Mouse (Mus musculus): ENCODE measurements at regions not wholly inside any gene's neighbourhood (a gene's known extent, or its start where the extent isn't known, plus 50 kb on each side); places are given as distances from the start of the nearest gene placed in this dataset.

GRCm38 (mm10) chr14:105684826-105685465 lies 211.7 kb downstream of the Spry2 start:
- no peak overlapping the region for H3K27ac ChIP-seq
- no peak for ATAC-seq (replicated peaks; ENCODE audit: low FRiP score, low read depth)

GRCm38 (mm10) chr14:105684329-105684728 lies 212.3 kb downstream of the Spry2 start:
- Histone ChIP-seq H3K9ac (ENCODE audit: low read depth, low read length) (no peak overlapping the region), H3K4me1 (replicated peaks; ENCODE audit: insufficient read depth, low read length) (no peaks in the 10 kb centered on the region), H3K9me3 (replicated peaks; ENCODE audit: low read length) (no peaks in the 10 kb centered on the region), H3K4me3 (replicated peaks; ENCODE audit: low read depth, low read length) (no peak overlapping the region), H3K4me2 (ENCODE audit: low read length) (no peak overlapping the region), H3K27ac (no peak overlapping the region), H3K27me3 (ENCODE audit: insufficient read depth, low read length) (no peaks in the 10 kb centered on the region), H3K36me3 (ENCODE audit: insufficient read depth, low read length) (no peaks in the 10 kb centered on the region)
- no peak for ATAC-seq (replicated peaks; ENCODE audit: low FRiP score, low read depth)
- DNase-seq (ENCODE audit: low spot score), result no peak
- TF ChIP-seq CTCF (IDR thresholded peaks at IDR 0.05; ENCODE audit: low read depth), result no peak
- 65% methylated on average over 2 of the region's 2 CpGs for WGBS

More at GRCm38 (mm10) chr14:105684826-105685465, 211.7 kb downstream of the Spry2 start:
- no peaks in the 10 kb centered on the region for H3K27me3 ChIP-seq (ENCODE audit: insufficient read depth, low read length)
- H3K9me3 ChIP-seq (replicated peaks; ENCODE audit: low read length), result no peaks in the 10 kb centered on the region
- H3K4me2 ChIP-seq (ENCODE audit: low read length), result no peak overlapping the region
- no peaks in the 10 kb centered on the region for H3K36me3 ChIP-seq (ENCODE audit: insufficient read depth, low read length)
- no peak for DNase-seq (ENCODE audit: low spot score)
- 38% methylated on average over 11 of the region's 11 CpGs for WGBS
- no peak for TF ChIP-seq CTCF (IDR thresholded peaks at IDR 0.05; ENCODE audit: low read depth)
- no peaks in the 10 kb centered on the region for H3K4me1 ChIP-seq (replicated peaks; ENCODE audit: insufficient read depth, low read length)
- H3K9ac ChIP-seq (ENCODE audit: low read depth, low read length), result no peak overlapping the region
- H3K4me3 ChIP-seq (replicated peaks; ENCODE audit: low read depth, low read length), result no peak overlapping the region

GRCm38 (mm10) chr14:105676646-105676930 lies 220.0 kb downstream of the Spry2 start:
- DNase-seq (ENCODE audit: low spot score), result no peak
- Histone ChIP-seq H3K27ac (no peak overlapping the region), H3K4me2 (ENCODE audit: low read length) (no peak overlapping the region)

DNA sequence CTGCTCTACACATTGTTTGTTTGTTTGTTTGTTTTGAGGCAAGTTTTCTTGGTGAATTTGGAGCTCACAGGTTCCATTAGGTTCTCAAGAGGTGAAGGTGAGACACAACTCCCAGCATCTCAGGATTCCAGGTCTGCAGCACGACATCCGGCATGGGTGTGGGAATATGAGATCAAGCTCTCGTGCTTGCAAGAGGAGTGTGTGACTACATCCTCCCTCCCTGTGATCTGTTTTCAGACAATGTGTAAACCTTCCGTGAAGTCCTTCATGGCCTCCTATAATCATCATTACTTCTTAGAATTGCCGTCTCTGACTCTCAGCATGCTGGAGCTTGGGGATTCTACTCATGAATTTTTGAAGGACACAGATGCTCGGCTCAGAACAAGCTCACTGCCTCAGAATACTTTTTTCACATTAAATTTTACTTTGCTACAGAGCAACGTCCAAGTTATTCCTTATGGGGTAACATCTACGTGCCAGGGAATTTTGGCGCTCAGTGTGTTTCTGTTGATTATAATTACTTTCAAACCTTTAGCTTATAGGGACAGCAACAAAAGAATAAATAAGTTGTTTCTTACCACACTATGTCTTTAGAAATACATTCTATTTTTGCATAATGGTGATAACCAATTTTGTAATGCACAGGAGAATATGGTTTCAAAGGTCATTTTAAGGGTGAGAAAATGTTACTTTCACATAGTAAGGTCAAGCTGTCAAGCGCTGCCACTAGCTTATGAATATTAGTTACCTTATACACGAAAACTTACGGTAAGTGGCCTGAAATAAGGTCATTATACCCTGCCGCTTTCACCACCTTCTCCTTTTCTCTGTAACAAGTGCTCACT lies 220.6 kb downstream of the Spry2 start:
- WGBS, result 41% methylated on average over 13 of the region's 13 CpGs
- Histone ChIP-seq H3K9ac (ENCODE audit: low read depth, low read length) (no peak overlapping the region), H3K27ac (no peak overlapping the region), H3K9me3 (replicated peaks; ENCODE audit: low read length) (no peaks in the 10 kb centered on the region), H3K36me3 (ENCODE audit: insufficient read depth, low read length) (no peaks in the 10 kb centered on the region), H3K27me3 (ENCODE audit: insufficient read depth, low read length) (no peaks in the 10 kb centered on the region), H3K4me1 (replicated peaks; ENCODE audit: insufficient read depth, low read length) (no peaks in the 10 kb centered on the region), H3K4me2 (ENCODE audit: low read length) (no peak overlapping the region), H3K4me3 (replicated peaks; ENCODE audit: low read depth, low read length) (no peak overlapping the region)
- TF ChIP-seq CTCF (IDR thresholded peaks at IDR 0.05; ENCODE audit: low read depth), result no peak
- DNase-seq (ENCODE audit: low spot score), result peak; percentile 49
- ATAC-seq (replicated peaks; ENCODE audit: low FRiP score, low read depth), result no peak

More at GRCm38 (mm10) chr14:105676646-105676930, 220.0 kb downstream of the Spry2 start:
- 17% methylated on average over 4 of the region's 4 CpGs for WGBS
- H3K9ac ChIP-seq (ENCODE audit: low read depth, low read length), result no peak overlapping the region
- ATAC-seq (replicated peaks; ENCODE audit: low FRiP score, low read depth), result no peak
- no peaks in the 10 kb centered on the region for H3K36me3 ChIP-seq (ENCODE audit: insufficient read depth, low read length)
- H3K4me1 ChIP-seq (replicated peaks; ENCODE audit: insufficient read depth, low read length), result no peaks in the 10 kb centered on the region
- H3K27me3 ChIP-seq (ENCODE audit: insufficient read depth, low read length), result no peaks in the 10 kb centered on the region
- H3K4me3 ChIP-seq (replicated peaks; ENCODE audit: low read depth, low read length), result no peak overlapping the region
- no peaks in the 10 kb centered on the region for H3K9me3 ChIP-seq (replicated peaks; ENCODE audit: low read length)
- no peak for TF ChIP-seq CTCF (IDR thresholded peaks at IDR 0.05; ENCODE audit: low read depth)

DNA sequence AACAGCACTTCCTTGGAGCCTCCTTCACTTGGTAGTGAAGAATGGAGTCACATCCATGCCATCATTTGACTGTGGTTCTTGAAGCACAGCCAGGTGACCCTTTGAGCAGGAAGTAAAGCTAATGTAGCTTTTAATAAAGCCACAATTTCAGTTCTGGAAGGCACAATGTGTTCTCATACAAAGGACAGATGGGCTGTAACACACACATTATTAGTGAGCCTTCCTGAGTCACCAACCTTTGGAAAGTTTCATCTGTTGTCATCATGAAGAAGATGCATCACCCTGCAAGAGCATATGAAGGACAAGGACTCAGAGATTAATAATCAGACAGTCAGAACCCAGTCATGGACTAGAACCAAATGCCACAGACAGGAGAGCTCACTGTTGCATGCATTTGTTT lies 221.6 kb downstream of the Spry2 start:
- H3K9ac ChIP-seq (ENCODE audit: low read depth, low read length), result no peak overlapping the region
- DNase-seq (ENCODE audit: low spot score) (no peak), ATAC-seq (replicated peaks; ENCODE audit: low FRiP score, low read depth) (no peak)
- no peaks in the 10 kb centered on the region for H3K27me3 ChIP-seq (ENCODE audit: insufficient read depth, low read length)
- no peaks in the 10 kb centered on the region for H3K9me3 ChIP-seq (replicated peaks; ENCODE audit: low read length)
- no peaks in the 10 kb centered on the region for H3K36me3 ChIP-seq (ENCODE audit: insufficient read depth, low read length)
- no peaks in the 10 kb centered on the region for H3K4me1 ChIP-seq (replicated peaks; ENCODE audit: insufficient read depth, low read length)
- no peak overlapping the region for H3K27ac ChIP-seq
- no peak for TF ChIP-seq CTCF (IDR thresholded peaks at IDR 0.05; ENCODE audit: low read depth)
- no peak overlapping the region for H3K4me2 ChIP-seq (ENCODE audit: low read length)
- H3K4me3 ChIP-seq (replicated peaks; ENCODE audit: low read depth, low read length), result no peak overlapping the region

- no peak for TF ChIP-seq CTCF (IDR thresholded peaks at IDR 0.05; ENCODE audit: low read depth)
- no peak for ATAC-seq (replicated peaks; ENCODE audit: low FRiP score, low read depth)
These were observed 227.7 kb downstream of the Spry2 start for GRCm38 (mm10) chr14:105668969-105669368.

More at GRCm38 (mm10) chr14:105668969-105669368, 227.7 kb downstream of the Spry2 start:
- WGBS, result 10% methylated on average over 11 of the region's 11 CpGs
- H3K36me3 ChIP-seq (ENCODE audit: insufficient read depth, low read length), result no peaks in the 10 kb centered on the region
- no peaks in the 10 kb centered on the region for H3K27me3 ChIP-seq (ENCODE audit: insufficient read depth, low read length)
- H3K4me1 ChIP-seq (replicated peaks; ENCODE audit: insufficient read depth, low read length), result no peaks in the 10 kb centered on the region; the same call in 1 of the 2 replicates
- peak; percentile 47 for DNase-seq (ENCODE audit: low spot score)
- no peak overlapping the region for H3K4me3 ChIP-seq (replicated peaks; ENCODE audit: low read depth, low read length)
- no peaks in the 10 kb centered on the region for H3K9me3 ChIP-seq (replicated peaks; ENCODE audit: low read length)
- 0 out of 2 replicates have a peak overlapping the region, but pooled peaks have one; percentile 18 for H3K4me2 ChIP-seq (ENCODE audit: low read length)
- no peak overlapping the region for H3K27ac ChIP-seq
- no peak overlapping the region for H3K9ac ChIP-seq (ENCODE audit: low read depth, low read length)
